Mouse (Mus musculus) left cerebral cortex, postnatal 10 days (tissue): ENCODE measurements around the gene Olfr1221. TPM values are rescaled to one million over a fixed set of nuclear protein-coding genes. Genes with fewer than 3 reads are reported as not detected.
"Not testable (repeated sequence)": the region's sequence is repeated elsewhere in the genome, so short reads cannot be mapped to it uniquely, and the experiment has no call there.

ENCODE experiments used
- DNase-seq, 2 experiments: peaks; one replicate each; pipeline ENCODE4 v3.0.0; 2021 to 2022; ENCODE audit warnings: low spot score in 2 of 2, mixed read lengths in 1 of 2; ENCODE audit errors: extremely low spot score in 1 of 2
- intact Hi-C: fragments of 180-260 bp; cut with DNase I; formaldehyde crosslinking; loops from one replicate; pipeline ENCODE4 v1.15.1; 2025
- total RNA-seq, 2 experiments: library from RNA; stranded (reverse); gene quantifications; 2 replicates each; pipeline ENCODE4 v1.2.3; 2021

Gene Olfr1221
- not detected for total RNA-seq

DNA sequence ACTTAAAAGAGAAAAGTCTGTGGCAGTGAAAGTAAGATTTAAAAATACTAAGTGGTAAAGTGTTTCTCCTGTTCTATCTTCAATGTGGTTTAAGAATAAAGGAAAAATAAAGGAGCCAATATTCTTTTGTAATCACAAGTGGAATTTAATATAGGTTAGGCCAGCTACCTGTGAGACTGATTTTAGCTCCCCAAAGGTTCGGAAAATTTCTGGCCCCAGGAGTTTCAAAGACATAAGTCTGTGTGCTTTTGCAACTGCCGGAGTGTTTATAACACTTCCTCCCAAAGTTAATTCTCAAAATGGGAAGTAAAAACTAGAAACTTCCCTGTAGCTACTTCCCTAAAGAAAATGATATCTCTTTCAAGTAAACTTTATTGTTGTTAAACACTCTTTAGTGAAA is at the start of gene Olfr1221:
Olfr1221 (minus strand) TSS at position 101 of the 400 bp plus-strand sequence.
- intact Hi-C loops = no loop called here
- DNase-seq = no peak

DNA sequence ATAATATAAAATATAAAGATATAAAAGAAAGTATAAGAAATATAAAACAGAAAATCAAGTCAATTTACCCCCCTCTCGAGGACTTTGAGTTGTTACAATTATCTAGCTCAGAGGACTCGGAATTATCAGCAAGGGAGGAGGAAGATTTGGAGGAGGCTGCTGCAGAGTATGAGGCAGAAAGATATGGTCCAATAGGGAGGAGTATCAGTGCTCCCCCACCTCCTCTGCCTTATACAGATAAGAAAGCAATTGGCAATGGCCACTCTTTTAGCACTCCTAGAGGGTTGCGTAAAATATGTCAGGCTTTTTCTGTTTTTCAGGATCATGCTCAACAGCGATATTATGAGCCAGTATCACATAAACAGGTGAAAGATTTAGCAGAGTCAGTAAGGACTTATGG is 47.6 kb upstream of the Olfr1221 start:
- intact Hi-C loops, DNase-seq: not testable (repeated sequence)

DNA sequence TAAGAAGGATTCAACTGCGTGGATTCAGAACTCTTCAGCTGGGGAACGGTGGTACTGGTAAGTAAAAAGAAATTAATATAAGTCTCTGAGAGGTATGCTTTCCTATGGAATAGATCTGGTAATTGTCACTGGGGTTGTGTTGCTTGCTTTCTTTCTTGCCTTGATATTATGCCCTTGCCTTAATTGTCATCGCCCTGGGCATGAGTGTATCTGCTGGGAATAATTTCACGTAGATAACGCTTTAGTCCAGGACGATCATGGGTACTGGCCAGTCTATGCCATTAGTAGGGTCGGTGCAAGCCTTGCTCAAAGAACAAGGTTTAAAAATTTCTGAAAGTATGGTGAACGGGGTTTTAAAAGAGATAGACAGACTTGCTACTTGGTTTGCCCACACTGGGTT is 46.9 kb upstream of the Olfr1221 start, which contains the start of gene Olfr1224-ps1:
Olfr1224-ps1 (minus strand) TSS at position 101 of the 400 bp plus-strand sequence.
- DNase-seq, intact Hi-C loops: not testable (repeated sequence)

DNA sequence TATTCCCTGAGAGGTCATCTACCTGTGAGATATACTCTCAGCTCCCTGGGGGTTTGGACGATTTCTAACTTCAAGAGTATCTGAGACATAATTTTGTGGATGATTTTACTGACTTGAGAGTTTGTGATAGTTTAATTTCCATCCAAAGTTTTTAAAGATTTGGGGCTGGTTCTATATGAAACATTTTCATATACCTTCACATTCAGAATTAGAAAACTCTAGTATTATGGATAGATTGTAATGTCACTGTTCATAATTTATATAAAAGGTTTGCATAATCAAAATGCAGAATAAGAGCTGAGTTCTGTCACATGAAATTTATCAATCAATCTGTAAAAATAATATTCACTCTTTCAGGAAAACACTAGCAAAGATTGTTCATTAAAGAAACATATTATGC is 34.4 kb upstream of the Olfr1221 start, which contains the start of gene Olfr1223:
Olfr1223 (minus strand) TSS at position 101 of the 400 bp plus-strand sequence.
- intact Hi-C loops = no loop called here
- no peak for DNase-seq

DNA sequence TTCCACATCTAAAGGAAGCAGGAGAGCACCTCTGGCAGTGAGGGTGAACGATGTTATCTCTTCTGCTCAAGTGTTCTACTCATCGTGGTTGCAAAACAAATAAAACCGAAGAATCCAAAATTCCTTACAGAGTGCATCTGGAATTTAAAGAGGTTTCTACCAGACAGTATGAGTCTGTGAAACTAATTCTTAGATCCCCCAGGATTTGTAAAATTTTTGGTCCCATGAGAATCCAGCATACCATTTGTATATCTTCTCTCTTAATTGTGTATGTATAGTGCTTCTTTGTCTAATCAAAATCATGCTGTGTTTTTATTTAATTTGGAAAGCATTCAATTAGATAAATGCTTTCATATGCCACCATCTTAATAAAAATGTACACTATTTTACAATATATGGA is 15.9 kb upstream of the Olfr1221 start, which contains the start of gene Olfr1222:
Olfr1222 (minus strand) TSS at position 101 of the 400 bp plus-strand sequence.
- no peak for DNase-seq
- intact Hi-C loops = no loop called here

DNA sequence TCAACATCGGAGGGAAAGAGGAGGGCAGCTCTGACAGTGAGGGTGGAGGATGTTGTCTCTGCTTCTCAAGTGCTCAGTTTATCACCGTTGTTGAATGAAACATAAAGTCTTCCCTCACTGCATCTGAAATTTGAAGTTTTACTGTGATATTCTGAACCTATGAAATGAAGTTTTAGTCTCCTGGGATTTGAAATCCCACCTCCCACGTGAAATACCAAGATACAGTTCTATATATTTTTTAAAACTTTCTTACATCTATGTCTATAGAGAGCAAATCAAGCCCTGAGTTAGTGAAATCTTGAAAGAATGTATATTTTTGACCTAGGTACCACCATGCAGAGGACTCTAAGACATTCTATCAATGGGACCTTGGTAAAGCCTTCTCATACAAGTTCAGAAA is 10.3 kb downstream of the Olfr1221 start, which contains the start of gene Olfr1220:
Olfr1220 (minus strand) TSS at position 101 of the 400 bp plus-strand sequence.
- no peak for DNase-seq
- intact Hi-C loops = no loop called here

DNA sequence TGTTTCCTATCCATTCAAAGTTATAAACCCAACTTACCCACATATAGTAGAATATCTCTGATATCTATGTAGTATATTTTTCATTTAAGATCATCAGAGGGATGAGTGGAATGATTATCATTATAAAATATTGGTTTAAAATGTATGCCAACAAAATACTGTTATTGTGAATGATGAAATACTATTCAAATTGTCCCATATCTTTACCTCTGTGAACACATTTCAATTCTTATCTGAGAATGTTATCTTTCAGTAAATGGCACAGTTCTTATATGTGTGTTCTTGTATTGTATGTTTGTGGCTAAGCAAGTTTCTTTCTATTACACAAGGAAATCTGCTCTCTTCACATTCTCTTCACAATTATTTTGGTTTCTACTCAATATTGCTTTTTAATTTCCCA is 11.4 kb downstream of the Olfr1221 start:
- DNase-seq = no peak
- intact Hi-C loops = no loop called here

DNA sequence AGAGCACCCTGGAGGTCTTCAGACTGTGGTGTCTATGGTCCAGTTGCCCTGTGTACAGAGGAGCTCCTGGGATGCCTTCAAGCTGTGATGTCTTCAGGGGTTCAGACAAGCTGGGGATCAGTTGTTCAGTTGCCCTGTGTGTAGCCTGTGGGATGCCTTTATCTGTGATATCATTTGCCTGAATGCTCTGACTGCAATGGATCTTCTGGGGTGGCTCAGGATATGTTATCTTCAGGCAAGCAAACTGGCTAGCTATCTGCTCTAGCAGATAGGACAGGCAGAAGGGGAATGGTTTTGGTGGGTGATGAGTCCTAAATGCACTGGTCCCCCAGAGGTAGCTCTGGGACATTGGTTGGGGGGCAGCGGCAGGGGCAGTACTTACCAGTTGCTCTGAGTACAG is 23.2 kb downstream of the Olfr1221 start:
- intact Hi-C loops = no loop called here
- DNase-seq = no peak

DNA sequence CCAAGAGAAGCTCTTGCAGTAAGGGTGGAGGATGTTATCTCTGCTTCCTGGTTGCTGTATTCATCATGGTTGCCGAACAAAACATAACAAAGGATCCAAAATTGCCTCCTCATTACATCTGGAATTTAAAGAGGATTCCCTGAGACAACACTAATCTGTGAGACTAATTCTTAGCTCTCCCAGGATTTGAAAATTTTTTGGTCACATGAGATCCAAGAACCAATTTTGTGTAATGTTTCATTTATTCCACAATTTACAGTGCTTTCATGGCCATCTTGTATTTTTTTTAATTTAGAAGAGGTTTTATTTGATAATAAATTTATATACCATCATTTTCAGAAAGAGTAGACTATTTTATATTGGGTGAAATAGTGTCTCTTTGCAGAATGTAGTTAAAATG is 33.7 kb downstream of the Olfr1221 start, which contains the start of gene Olfr1219:
Olfr1219 (minus strand) TSS at position 101 of the 400 bp plus-strand sequence.
- DNase-seq = no peak
- intact Hi-C loops = no loop called here

DNA sequence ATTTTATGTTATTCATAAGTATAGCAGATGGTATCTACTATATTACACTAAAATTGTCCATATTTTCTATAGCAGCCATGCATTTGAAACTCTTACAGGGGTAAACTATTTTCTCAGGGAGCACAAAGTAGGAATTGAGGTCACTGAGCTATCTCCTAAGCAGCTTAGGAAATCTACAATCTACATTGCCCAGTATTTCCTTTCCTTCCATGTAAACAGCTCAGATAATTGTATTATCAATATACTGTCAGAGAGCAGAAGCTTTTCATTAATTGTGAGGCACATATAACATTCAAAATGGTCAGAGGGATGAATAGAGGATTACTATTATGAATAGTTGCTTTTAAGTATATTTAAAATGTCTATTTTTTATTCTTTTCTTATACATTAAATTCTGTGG is 35.6 kb downstream of the Olfr1221 start:
- intact Hi-C loops = no loop called here
- no peak for DNase-seq

DNA sequence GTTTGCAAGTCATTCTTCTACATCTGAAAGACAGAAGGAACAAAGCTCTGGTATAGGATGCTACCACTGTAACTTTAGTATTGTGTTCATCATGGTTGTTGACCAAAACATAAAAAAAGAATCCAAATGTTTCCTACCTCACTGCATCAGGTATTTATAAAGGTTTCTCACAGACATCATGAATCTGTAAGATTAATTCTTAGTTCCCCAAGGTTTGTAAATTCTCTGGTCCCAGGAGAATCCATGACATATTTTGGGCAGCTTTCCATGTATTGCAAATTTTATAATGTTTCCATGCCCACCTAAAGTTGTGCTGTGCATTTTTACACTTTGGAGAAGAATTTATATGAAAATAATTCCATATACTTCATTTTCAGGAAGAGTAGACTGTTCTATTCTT is 56.0 kb downstream of the Olfr1221 start, which contains the start of gene Olfr1218:
Olfr1218 (minus strand) TSS at position 101 of the 400 bp plus-strand sequence.
- intact Hi-C loops = no loop called here
- DNase-seq = no peak

Other genes starting within 250 kb of the Olfr1221 start
- gene Olfr1208, start 215.0 kb downstream of the Olfr1221 start, total RNA-seq = not detected
- not detected for gene Olfr1209, start 202.1 kb downstream of the Olfr1221 start, total RNA-seq
- gene Olfr1211, start 179.2 kb downstream of the Olfr1221 start, total RNA-seq = not detected
- not detected for gene Olfr1212, start 163.3 kb downstream of the Olfr1221 start, total RNA-seq
- gene Gm13762, start 137.0 kb downstream of the Olfr1221 start, total RNA-seq = not detected
- gene Olfr1214, start 124.6 kb downstream of the Olfr1221 start, total RNA-seq = not detected
- not detected for gene Olfr1215, start 110.3 kb downstream of the Olfr1221 start, total RNA-seq
- gene Olfr1216, start 98.9 kb downstream of the Olfr1221 start, total RNA-seq = not detected
- gene Olfr1217, start 85.2 kb downstream of the Olfr1221 start, total RNA-seq = not detected
- not detected for gene Olfr1218, start 56.1 kb downstream of the Olfr1221 start, total RNA-seq
- gene Olfr1219, start 33.8 kb downstream of the Olfr1221 start, total RNA-seq = not detected
- gene Olfr1220, start 10.4 kb downstream of the Olfr1221 start, total RNA-seq = not detected
- gene Olfr1222, start 15.8 kb upstream of the Olfr1221 start, total RNA-seq = not detected
- not detected for gene Olfr1223, start 34.3 kb upstream of the Olfr1221 start, total RNA-seq
- gene Olfr1224-ps1, start 46.8 kb upstream of the Olfr1221 start, total RNA-seq = not detected
- gene Olfr1225, start 57.4 kb upstream of the Olfr1221 start, total RNA-seq = not detected
- gene Olfr1226, start 82.8 kb upstream of the Olfr1221 start, total RNA-seq = not detected
- gene Olfr1228, start 136.8 kb upstream of the Olfr1221 start, total RNA-seq = not detected
- not detected for gene Olfr1229, start 170.7 kb upstream of the Olfr1221 start, total RNA-seq
- gene Olfr1230, start 180.0 kb upstream of the Olfr1221 start, total RNA-seq = not detected
- not detected for gene Olfr1231, start 189.8 kb upstream of the Olfr1221 start, total RNA-seq
- not detected for gene Olfr1232, start 212.4 kb upstream of the Olfr1221 start, total RNA-seq
- not detected for gene Olfr1233, start 225.1 kb upstream of the Olfr1221 start, total RNA-seq
- not detected for gene Olfr1234, start 247.6 kb upstream of the Olfr1221 start, total RNA-seq